Mouse (Mus musculus) limb, embryonic 15.5 days (tissue): ENCODE measurements around the gene E130308A19Rik. TPM values are rescaled to one million over a fixed set of nuclear protein-coding genes. Genes with fewer than 3 reads are reported as not detected.

Experiments used
- ATAC-seq: fragments of 200-750 bp; cut with Nextera tagmentation; 2 replicates; pipeline ENCODE4 v1.8.0; 2017; ENCODE audit warnings: low read depth, moderate TSS enrichment; ENCODE audit not compliant: insufficient number of reproducible peaks, low FRiP score, low TSS enrichment
- H3K27ac ChIP-seq: fragments of 300-500 bp; sonication (generic); 2 replicates; pipeline ENCODE4 v1.5.1; 2015; ENCODE audit warnings: moderate library complexity, mild to moderate bottlenecking, inconsistent platforms
- H3K27me3 ChIP-seq: fragments of 300-500 bp; sonication (generic); 2 replicates; pipeline ENCODE4 v1.6.1; 2015; ENCODE audit warnings: inconsistent platforms
- H3K36me3 ChIP-seq: fragments of 300-500 bp; sonication (generic); 2 replicates; pipeline ENCODE4 v1.6.1; 2015; ENCODE audit warnings: inconsistent platforms
- H3K4me1 ChIP-seq: fragments of 300-500 bp; sonication (generic); 2 replicates; pipeline ENCODE4 v1.6.1; 2015; ENCODE audit warnings: inconsistent platforms
- H3K4me2 ChIP-seq: fragments of 300-500 bp; sonication (generic); 2 replicates; pipeline ENCODE4 v1.6.1; 2015; ENCODE audit warnings: mild to moderate bottlenecking, inconsistent platforms
- H3K4me3 ChIP-seq: fragments of 300-500 bp; sonication (generic); 2 replicates; pipeline ENCODE4 v1.5.1; 2015; ENCODE audit warnings: mild to moderate bottlenecking, inconsistent platforms
- H3K9ac ChIP-seq: fragments of 300-500 bp; sonication (generic); 2 replicates; pipeline ENCODE4 v1.6.1; 2015; ENCODE audit warnings: inconsistent platforms
- H3K9me3 ChIP-seq: fragments of 300-500 bp; sonication (generic); 2 replicates; pipeline ENCODE4 v1.6.1; 2016; ENCODE audit warnings: inconsistent platforms
- WGBS: fragments of 180-500 bp; shearing (Covaris S2); methylation state at CpG from one replicate; pipeline ENCODE4 v1.1.7; 2015; 5-methylcytosine and 5-hydroxymethylcytosine counted together
- polyA plus RNA-seq: library from polyadenylated mRNA; unstranded; fragments of >200 nt; fragmentation: Nextera tagmentation; extraction: Ambion mirVana; gene quantifications from 2 replicates; pipeline ENCODE4 v1.2.1, GENCODE M21; 2015

E130308A19Rik gene
- polyA plus RNA-seq, 1 experiment from 2014 or later: 16.1 TPM

DNA sequence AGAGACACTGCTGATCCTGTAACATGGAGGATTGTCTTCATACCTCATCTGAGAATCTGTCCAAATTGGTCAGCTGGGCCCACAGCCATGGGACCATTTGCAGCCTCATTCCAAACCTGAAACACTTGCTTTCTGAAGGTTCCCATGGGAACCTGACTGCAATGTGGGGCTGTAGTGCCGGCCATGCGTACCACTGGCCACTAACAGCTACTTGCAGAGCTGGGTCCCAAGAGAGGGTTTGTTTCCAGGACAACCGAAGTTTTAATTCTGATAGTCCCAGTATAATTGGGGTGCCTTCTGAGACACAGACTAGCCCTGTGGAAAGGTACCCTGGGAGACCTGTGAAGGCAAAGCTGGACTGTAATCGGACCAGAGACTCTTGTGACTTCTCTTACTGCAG lies 64.1 kb downstream of the E130308A19Rik start:
- H3K27me3 ChIP-seq: no peaks in the 10 kb centered on the region
- no peaks in the 10 kb centered on the region for H3K4me1 ChIP-seq
- H3K27ac ChIP-seq: no peak overlapping the region
- 76% methylated on average over 4 of the region's 4 CpGs for WGBS
- 0 out of 2 replicates have a peak, but pooled peaks cover 5% of the 10 kb centered on the region for H3K36me3 ChIP-seq
- H3K4me3 ChIP-seq: no peak overlapping the region
- no peak overlapping the region for H3K4me2 ChIP-seq
- H3K9ac ChIP-seq: no peak overlapping the region
- no peak for ATAC-seq
- no peaks in the 10 kb centered on the region for H3K9me3 ChIP-seq

DNA sequence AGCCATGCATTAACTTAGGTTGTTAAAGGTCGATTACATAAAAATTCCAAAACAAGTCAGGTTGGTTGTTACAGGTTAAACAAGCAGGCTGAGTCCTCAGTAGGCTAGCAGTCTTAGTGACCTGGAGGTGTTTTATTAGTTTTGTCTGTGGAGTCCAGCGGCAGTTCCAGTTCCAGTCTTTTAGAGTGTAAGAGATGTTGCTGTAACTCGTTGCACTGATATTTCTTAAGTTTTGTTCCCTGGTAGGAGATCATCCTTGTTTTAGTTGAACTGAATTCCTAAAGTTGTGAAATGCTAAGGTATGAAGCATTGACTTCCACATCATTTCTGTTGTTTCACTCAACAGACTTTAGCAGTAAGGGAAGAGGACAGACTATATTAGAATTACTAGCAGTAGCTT lies 70.8 kb downstream of the E130308A19Rik start:
- Histone ChIP-seq H3K4me2 (no peak overlapping the region), H3K9ac (no peak overlapping the region), H3K4me1 (peaks cover 5% of the 10 kb centered on the region; the same call in 1 of the 2 replicates), H3K36me3 (no peaks in the 10 kb centered on the region), H3K27ac (no peak overlapping the region), H3K4me3 (no peak overlapping the region), H3K27me3 (no peaks in the 10 kb centered on the region), H3K9me3 (no peaks in the 10 kb centered on the region)
- 35% methylated on average over 3 of the region's 3 CpGs for WGBS
- no peak for ATAC-seq

DNA sequence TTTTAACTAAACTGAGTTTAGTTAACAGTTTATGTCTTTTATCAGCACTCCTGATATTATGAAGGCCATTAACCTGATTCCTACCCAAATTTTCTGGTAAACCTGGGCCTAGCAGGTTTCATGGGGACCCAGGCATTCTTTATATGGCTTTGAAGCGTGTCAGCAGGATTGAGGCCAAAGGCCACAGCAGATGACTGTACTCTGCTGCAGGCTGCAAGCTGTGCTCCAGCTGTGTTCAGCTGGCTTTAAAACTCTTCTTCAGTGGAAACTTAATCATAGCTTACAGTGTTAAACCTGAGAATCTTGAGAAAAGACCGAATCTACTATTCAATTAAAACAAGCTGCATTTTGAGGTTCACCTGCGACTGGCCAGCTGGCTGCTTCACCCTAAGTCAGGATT lies 71.9 kb downstream of the E130308A19Rik start:
- Histone ChIP-seq H3K27me3 (no peaks in the 10 kb centered on the region), H3K4me1 (peaks cover 5% of the 10 kb centered on the region; the same call in 1 of the 2 replicates), H3K9ac (no peak overlapping the region), H3K9me3 (no peaks in the 10 kb centered on the region), H3K4me3 (no peak overlapping the region), H3K4me2 (no peak overlapping the region), H3K27ac (no peak overlapping the region), H3K36me3 (no peaks in the 10 kb centered on the region)
- ATAC-seq: no peak
- WGBS: 34% methylated on average over 3 of the region's 3 CpGs

DNA sequence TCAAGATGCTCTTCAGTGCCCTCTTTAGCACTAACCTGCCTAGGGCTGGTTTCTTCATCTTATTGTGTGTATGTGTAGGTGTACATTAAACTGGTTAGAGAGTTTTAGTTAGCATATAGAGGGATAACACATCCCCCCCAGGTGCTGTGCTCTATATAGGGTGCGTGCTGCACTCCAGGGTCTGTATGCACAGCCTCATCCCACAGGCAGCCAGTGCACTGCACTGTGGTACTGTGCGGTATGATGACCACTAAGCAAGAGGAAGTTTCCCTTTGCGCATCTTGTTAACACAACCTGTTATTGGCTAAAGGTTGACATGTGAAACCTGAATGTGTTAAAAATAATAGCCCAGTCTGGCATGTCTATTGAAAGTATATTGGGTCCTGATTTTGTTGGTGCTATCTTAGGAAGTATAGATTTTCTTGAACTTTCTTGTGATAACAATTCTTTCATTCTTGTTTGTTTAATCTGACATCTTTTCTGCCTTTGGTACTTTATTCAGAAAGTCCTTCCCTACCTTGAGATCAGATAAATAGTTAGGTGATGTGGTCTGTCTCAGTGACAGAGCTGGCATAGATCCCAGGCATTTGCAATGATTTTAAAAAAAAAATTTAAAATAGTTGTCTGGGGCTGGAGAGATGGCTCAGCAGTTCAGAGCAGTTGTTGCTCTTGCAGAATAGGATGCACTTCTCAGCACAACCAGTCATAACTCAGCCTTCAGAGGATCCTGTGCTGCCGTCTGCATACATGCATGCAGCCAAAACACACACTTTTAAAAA lies 73.2 kb downstream of the E130308A19Rik start:
- Histone ChIP-seq H3K27ac (no peak overlapping the region), H3K4me2 (no peak overlapping the region), H3K4me1 (peaks cover 5% of the 10 kb centered on the region; the same call in 1 of the 2 replicates), H3K36me3 (no peaks in the 10 kb centered on the region), H3K9ac (no peak overlapping the region), H3K4me3 (no peak overlapping the region), H3K27me3 (no peaks in the 10 kb centered on the region), H3K9me3 (no peaks in the 10 kb centered on the region)
- WGBS: 77% methylated on average over 4 of the region's 4 CpGs
- ATAC-seq: no peak

DNA sequence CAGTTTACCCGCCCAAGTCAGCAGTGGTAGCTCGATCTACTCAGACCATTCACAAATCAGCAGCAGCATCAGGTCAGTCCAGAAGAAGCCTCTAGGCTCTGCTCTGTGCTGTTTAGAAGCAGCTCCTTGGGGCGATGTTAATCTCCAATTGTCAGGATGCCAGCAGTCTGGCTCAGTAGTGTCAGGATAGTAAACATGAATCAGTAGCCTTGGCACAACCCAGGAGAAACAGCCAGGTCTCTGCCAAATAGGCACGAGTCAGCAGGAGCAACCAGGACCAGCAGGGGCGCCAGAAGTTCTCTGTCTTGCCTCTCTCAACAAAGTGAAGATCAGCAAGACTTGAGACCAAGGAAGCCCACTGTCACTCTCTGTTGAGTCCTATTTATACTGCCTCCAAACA lies 83.3 kb downstream of the E130308A19Rik start:
- H3K9me3 ChIP-seq: no peaks in the 10 kb centered on the region
- H3K4me3 ChIP-seq: no peak overlapping the region
- no peak overlapping the region for H3K27ac ChIP-seq
- H3K4me1 ChIP-seq: 0 out of 2 replicates have a peak, but pooled peaks cover 3% of the 10 kb centered on the region
- H3K9ac ChIP-seq: no peak overlapping the region
- no peak for ATAC-seq
- no peaks in the 10 kb centered on the region for H3K36me3 ChIP-seq
- 72% methylated on average over 5 of the region's 5 CpGs for WGBS
- H3K27me3 ChIP-seq: no peaks in the 10 kb centered on the region
- no peak overlapping the region for H3K4me2 ChIP-seq

DNA sequence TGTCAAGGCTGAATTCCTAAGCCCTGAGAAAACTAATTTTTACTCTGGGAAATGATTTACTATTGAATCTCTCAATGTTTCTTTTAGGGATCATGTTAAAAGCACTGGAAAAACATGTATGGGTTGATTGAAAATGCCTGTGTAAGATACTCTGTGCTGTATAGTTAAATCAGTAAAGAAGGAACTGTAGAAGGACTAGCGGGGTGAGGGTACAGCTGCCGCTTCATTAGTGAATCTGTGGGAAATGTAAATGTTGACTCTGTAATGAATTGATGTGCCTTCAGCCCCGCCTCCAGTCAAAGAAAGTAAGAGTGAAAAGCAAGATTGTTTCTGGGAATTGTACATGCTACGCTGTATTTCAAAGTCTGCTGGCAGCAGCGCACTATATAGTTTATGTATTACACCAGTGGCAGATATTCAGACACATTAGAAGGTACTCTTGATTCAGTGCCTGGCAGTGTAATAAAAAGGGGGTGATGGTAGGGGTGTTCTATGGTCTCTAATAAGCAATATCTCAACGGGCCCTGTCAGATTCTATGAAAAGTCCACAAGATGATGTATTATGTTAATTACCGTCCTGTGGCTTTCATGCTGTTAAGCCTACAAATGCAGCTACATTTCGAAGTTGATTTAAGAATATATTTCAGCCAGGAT lies 84.9 kb downstream of the E130308A19Rik start:
- Histone ChIP-seq H3K27me3 (no peaks in the 10 kb centered on the region), H3K36me3 (no peaks in the 10 kb centered on the region), H3K4me3 (no peak overlapping the region), H3K4me2 (no peak overlapping the region), H3K9ac (no peak overlapping the region), H3K9me3 (no peaks in the 10 kb centered on the region), H3K4me1 (0 out of 2 replicates have a peak, but pooled peaks cover 3% of the 10 kb centered on the region), H3K27ac (no peak overlapping the region)
- ATAC-seq: no peak
- 60% methylated on average over 8 of the region's 8 CpGs for WGBS

DNA sequence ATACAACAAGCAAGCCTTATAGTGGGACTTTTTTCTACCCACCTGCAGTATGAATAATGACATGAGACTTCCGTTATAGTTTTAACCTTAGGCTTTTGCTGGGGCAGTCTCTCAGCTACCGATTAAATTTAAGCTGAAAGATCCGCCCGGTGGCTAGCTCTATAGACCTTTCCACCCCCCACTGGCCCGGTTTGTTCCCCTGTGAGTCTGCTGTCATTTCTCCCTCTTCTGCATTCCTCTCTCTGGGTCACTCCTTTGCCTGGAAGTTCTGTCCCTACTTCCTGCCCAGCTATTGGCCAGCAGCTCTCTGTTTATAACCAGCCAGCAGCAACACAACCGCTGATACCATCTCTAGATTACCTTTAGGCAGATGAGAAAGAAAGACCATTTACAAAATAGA lies 86.4 kb downstream of the E130308A19Rik start:
- Histone ChIP-seq H3K4me2 (no peak overlapping the region), H3K27ac (no peak overlapping the region), H3K9me3 (no peaks in the 10 kb centered on the region), H3K36me3 (no peaks in the 10 kb centered on the region), H3K27me3 (no peaks in the 10 kb centered on the region), H3K4me3 (no peak overlapping the region), H3K9ac (no peak overlapping the region), H3K4me1 (0 out of 2 replicates have a peak, but pooled peaks cover 6% of the 10 kb centered on the region)
- ATAC-seq: no peak
- 49% methylated on average over 6 of the region's 6 CpGs for WGBS

DNA sequence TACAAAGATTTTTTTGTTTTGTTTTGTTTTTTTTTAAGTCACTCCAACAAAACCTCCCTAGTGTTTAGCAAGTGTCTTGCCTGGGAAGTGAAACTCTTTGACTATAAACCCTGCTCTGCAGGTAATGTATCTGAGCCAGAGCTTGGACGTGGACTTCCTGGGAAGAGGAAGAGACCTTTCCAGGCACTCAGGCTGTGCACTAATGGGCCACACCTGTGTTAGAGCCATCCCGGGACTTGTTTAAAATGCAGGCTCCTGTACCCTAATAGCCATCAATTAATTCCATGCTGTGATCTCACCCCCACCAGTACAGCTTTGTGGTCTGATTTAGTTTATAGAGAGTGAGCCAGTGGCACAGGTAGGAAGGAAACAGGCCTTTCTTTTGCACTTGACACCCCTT lies 86.9 kb downstream of the E130308A19Rik start:
- Histone ChIP-seq H3K4me1 (0 out of 2 replicates have a peak, but pooled peaks cover 8% of the 10 kb centered on the region), H3K36me3 (no peaks in the 10 kb centered on the region), H3K4me3 (no peak overlapping the region)

DNA sequence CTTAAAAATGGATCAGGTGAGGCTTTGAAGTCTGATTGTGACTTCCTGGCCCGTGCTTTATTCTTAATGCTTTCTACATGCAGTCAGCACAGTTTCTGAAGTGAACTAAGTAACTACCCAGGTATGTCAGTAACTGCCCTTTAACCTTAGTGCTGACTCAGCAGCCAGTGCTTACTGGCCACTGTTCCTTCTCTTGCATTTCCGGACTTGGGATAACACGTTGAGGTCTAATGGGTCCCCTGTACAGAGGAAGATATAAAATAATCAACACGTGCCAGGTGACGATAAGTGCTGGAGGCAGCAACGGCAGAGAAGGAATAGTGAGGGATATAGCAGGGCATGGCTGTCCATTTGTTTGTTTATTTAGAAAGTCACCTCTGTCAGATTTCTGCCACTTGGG lies 88.5 kb downstream of the E130308A19Rik start:
- no peak for ATAC-seq
- H3K27me3 ChIP-seq: no peaks in the 10 kb centered on the region
- no peak overlapping the region for H3K4me3 ChIP-seq
- H3K4me2 ChIP-seq: no peak overlapping the region
- no peak overlapping the region for H3K27ac ChIP-seq
- H3K9me3 ChIP-seq: no peaks in the 10 kb centered on the region
- H3K36me3 ChIP-seq: no peaks in the 10 kb centered on the region
- H3K4me1 ChIP-seq: 0 out of 2 replicates have a peak, but pooled peaks cover 8% of the 10 kb centered on the region
- 50% methylated on average over 6 of the region's 6 CpGs for WGBS
- H3K9ac ChIP-seq: no peak overlapping the region

More for the DNA sequence above, 86.9 kb downstream of the E130308A19Rik start:
- WGBS: 43% methylated on average over 2 of the region's 2 CpGs
- ATAC-seq: no peak
- Histone ChIP-seq H3K9me3 (no peaks in the 10 kb centered on the region), H3K9ac (no peak overlapping the region), H3K27me3 (no peaks in the 10 kb centered on the region), H3K4me2 (no peak overlapping the region), H3K27ac (no peak overlapping the region)

DNA sequence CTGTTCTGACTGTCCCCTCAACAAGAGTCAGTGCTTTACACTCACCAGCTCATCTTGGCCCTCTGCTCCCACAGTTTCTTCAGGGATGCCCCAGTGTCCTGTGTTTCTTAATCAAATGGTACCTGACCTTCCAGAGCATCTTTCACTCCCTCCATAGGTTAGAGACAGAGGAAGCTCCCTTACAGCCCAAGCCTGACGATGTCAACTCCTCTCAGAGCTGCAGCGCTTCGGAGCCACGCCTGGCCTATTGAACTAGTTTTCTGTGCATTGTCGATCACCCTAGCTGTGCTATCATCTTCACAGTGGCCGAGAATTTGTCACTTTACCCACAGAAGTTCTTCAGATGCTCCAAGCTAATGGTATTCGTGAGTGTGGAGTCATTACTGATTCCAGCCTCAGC lies 88.9 kb downstream of the E130308A19Rik start:
- H3K27ac ChIP-seq: no peak overlapping the region
- ATAC-seq: no peak
- H3K9ac ChIP-seq: no peak overlapping the region
- WGBS: 74% methylated on average over 7 of the region's 7 CpGs
- H3K9me3 ChIP-seq: no peaks in the 10 kb centered on the region
- H3K4me2 ChIP-seq: no peak overlapping the region
- no peak overlapping the region for H3K4me3 ChIP-seq
- H3K27me3 ChIP-seq: no peaks in the 10 kb centered on the region
- 0 out of 2 replicates have a peak, but pooled peaks cover 8% of the 10 kb centered on the region for H3K4me1 ChIP-seq
- peaks cover 2% of the 10 kb centered on the region; the same call in 1 of the 2 replicates for H3K36me3 ChIP-seq

DNA sequence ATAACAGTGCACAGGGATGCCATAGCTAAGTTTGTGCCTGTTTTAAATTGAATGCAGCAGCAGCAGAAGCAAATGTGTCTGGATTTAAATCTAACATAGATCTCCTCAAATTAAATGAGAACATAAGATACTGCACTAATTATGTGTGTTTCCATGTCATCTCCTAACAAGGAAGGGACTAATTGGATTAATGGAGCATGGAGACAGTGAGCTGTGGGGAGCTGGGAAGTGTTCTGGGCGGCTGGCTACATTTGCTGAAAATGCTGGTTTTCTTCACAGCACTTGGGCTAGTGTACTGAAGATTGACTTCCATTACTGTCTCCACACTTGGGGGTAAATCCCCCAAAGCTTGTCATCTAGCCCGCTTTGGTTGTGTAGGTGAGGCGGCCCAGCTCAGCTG lies 89.5 kb downstream of the E130308A19Rik start:
- no peaks in the 10 kb centered on the region for H3K27me3 ChIP-seq
- no peak overlapping the region for H3K4me3 ChIP-seq
- 90% methylated on average over 3 of the region's 3 CpGs for WGBS
- no peak overlapping the region for H3K4me2 ChIP-seq
- no peak overlapping the region for H3K9ac ChIP-seq
- H3K36me3 ChIP-seq: peaks cover 8% of the 10 kb centered on the region; the same call in 1 of the 2 replicates
- H3K27ac ChIP-seq: no peak overlapping the region
- H3K4me1 ChIP-seq: 0 out of 2 replicates have a peak, but pooled peaks cover 8% of the 10 kb centered on the region
- ATAC-seq: no peak
- no peaks in the 10 kb centered on the region for H3K9me3 ChIP-seq

DNA sequence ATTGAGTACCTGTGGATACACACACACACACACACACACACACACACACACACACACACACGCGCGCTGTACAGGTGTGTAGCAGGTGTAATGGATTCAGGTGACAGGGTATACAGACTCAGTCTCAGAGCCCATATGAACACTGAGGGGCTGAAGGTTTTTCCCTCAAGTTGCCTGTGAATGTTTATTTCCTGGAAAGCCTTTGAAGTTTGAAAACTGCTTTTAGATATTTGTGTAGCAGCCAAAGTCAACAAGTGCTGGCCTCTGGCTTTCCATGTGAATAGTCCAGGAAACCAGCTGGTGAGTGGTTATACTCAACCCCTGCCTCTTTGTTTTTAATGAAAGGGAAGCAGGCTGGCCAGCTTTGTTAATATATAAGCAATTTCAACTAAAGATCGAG lies 91.3 kb downstream of the E130308A19Rik start:
- H3K36me3 ChIP-seq: peaks cover 8% of the 10 kb centered on the region; the same call in 1 of the 2 replicates
- H3K9ac ChIP-seq: no peak overlapping the region
- WGBS: 66% methylated on average over 4 of the region's 4 CpGs
- no peak overlapping the region for H3K4me3 ChIP-seq
- H3K27ac ChIP-seq: no peak overlapping the region
- ATAC-seq: no peak
- no peaks in the 10 kb centered on the region for H3K27me3 ChIP-seq
- H3K4me2 ChIP-seq: no peak overlapping the region
- H3K9me3 ChIP-seq: no peaks in the 10 kb centered on the region
- 0 out of 2 replicates have a peak, but pooled peaks cover 7% of the 10 kb centered on the region for H3K4me1 ChIP-seq
